Mouse (Mus musculus) cerebellum, adult 18-20 months (tissue): ENCODE data around the gene Ptprcap.
"Not testable (repeated sequence)": the region's sequence is repeated elsewhere in the genome, so short reads cannot be mapped to it uniquely, and the experiment has no call there.

Source experiments
- DNase-seq, 2 experiments: peaks; one replicate each; pipeline ENCODE4 v3.0.0; 2021

Ptprcap gene

GRCm38 (mm10) chr19:4125741-4126696, 27.4 kb upstream of the Ptprcap start, which contains the start of gene Aip:
Aip (minus strand) TSS chr19:4125858.
- DNase-seq, result peak; percentile 98 to 100

- peak in 1 of 2 experiments; percentile 36 for DNase-seq
Observed at GRCm38 (mm10) chr19:4126759-4127495, 26.5 kb upstream of the Ptprcap start.

GRCm38 (mm10) chr19:4129462-4129861, 23.9 kb upstream of the Ptprcap start:
- no peak for DNase-seq

- no peak for DNase-seq
Observed at GRCm38 (mm10) chr19:4130106-4130505, 23.3 kb upstream of the Ptprcap start.

GRCm38 (mm10) chr19:4131075-4131474, 22.3 kb upstream of the Ptprcap start:
- DNase-seq, result no peak

GRCm38 (mm10) chr19:4131768-4132167, 21.6 kb upstream of the Ptprcap start:
- no peak for DNase-seq

GRCm38 (mm10) chr19:4134354-4134753, 19.1 kb upstream of the Ptprcap start:
- no peak for DNase-seq

- not testable (repeated sequence) for DNase-seq
Observed at GRCm38 (mm10) chr19:4135229-4135962, 18.0 kb upstream of the Ptprcap start.

GRCm38 (mm10) chr19:4135963-4136345, 17.4 kb upstream of the Ptprcap start:
- not testable (repeated sequence) for DNase-seq

GRCm38 (mm10) chr19:4136463-4136862, 16.9 kb upstream of the Ptprcap start:
- no peak for DNase-seq

GRCm38 (mm10) chr19:4137913-4138312, 15.5 kb upstream of the Ptprcap start:
- DNase-seq, result no peak

GRCm38 (mm10) chr19:4139446-4139845, 14.0 kb upstream of the Ptprcap start, which contains the start of gene Gpr152:
Gpr152 (plus strand) TSS chr19:4139787.
- no peak for DNase-seq

- DNase-seq, result no peak
Observed at GRCm38 (mm10) chr19:4140147-4140546, 13.3 kb upstream of the Ptprcap start.

GRCm38 (mm10) chr19:4142416-4143173, 10.8 kb upstream of the Ptprcap start:
- DNase-seq, result no peak

GRCm38 (mm10) chr19:4143759-4144268, 9.6 kb upstream of the Ptprcap start, which contains the start of gene Cabp4:
Cabp4 (minus strand) TSS chr19:4144033.
- no peak for DNase-seq

- no peak for DNase-seq
Observed at GRCm38 (mm10) chr19:4144550-4145498, 8.6 kb upstream of the Ptprcap start.

- no peak for DNase-seq
Observed at GRCm38 (mm10) chr19:4145936-4146335, 7.5 kb upstream of the Ptprcap start.

- DNase-seq, result no peak
Observed at GRCm38 (mm10) chr19:4146366-4147021, 6.9 kb upstream of the Ptprcap start.

GRCm38 (mm10) chr19:4147022-4147405, 6.4 kb upstream of the Ptprcap start:
- no peak for DNase-seq
